Mouse (Mus musculus) CH12.LX (cell line): ENCODE results near the gene Hacl1. TPM values are rescaled to one million over a fixed set of nuclear protein-coding genes. Genes with fewer than 3 reads are reported as not detected.

Source experiments
- DNase-seq: peaks from one replicate; pipeline ENCODE4 v3.0.0-alpha.2; 2013; ENCODE audit errors: extremely low read depth
- H3K27ac ChIP-seq: 2 replicates; pipeline ENCODE4 v1.5.1; 2012; ENCODE audit warnings: low read depth, mild to moderate bottlenecking, control low read depth, moderate library complexity; ENCODE audit not compliant: insufficient read depth
- H3K27me3 ChIP-seq: replicated peaks from 2 replicates; pipeline ENCODE3; 2012; ENCODE audit warnings: inconsistent platforms
- H3K36me3 ChIP-seq, 2 experiments: replicated peaks in 1 of 2; 2 replicates each; pipeline versions ENCODE3 to v1.6.1; 2012; ENCODE audit warnings: inconsistent platforms in 1 of 2, low read length in 1 of 2, mild to moderate bottlenecking in 1 of 2, mixed read lengths in 1 of 2, moderate library complexity in 1 of 2; ENCODE audit not compliant: control insufficient read depth in 1 of 2, insufficient read depth in 1 of 2
- H3K4me1 ChIP-seq, 2 experiments: 2 replicates each; pipeline ENCODE4 v1.6.1; 2012; ENCODE audit warnings: inconsistent platforms in 1 of 2, moderate library complexity in 1 of 2; ENCODE audit not compliant: insufficient read depth in 2 of 2, control insufficient read depth in 1 of 2
- H3K4me2 ChIP-seq: 2 replicates; pipeline ENCODE4 v1.6.1; 2012; ENCODE audit warnings: low read depth, mild to moderate bottlenecking, control low read depth; ENCODE audit not compliant: poor library complexity, insufficient read depth, severe bottlenecking
- H3K4me3 ChIP-seq, 3 experiments: fragments of 150-350 bp in 1 of 3; sonication (generic) in 1 of 3; replicated peaks in 1 of 3; 2 replicates each; pipeline versions ENCODE3 to v1.5.1; 2011 to 2012; ENCODE audit warnings: low read depth in 2 of 3, low read length in 2 of 3, mild to moderate bottlenecking in 2 of 3, moderate library complexity in 2 of 3, control low read depth in 1 of 3, improper control_type of control experiment in 1 of 3, inconsistent platforms in 1 of 3, mixed read lengths in 1 of 3; ENCODE audit not compliant: poor library complexity in 1 of 3
- H3K79me2 ChIP-seq: replicated peaks from 2 replicates; pipeline ENCODE4 v1.6.1; 2012; ENCODE audit warnings: mild to moderate bottlenecking, moderate library complexity; ENCODE audit not compliant: control insufficient read depth, poor library complexity, insufficient read depth, severe bottlenecking; ENCODE audit errors: extremely low read depth
- H3K9ac ChIP-seq: 2 replicates; pipeline ENCODE4 v1.6.1; 2012; ENCODE audit warnings: low read depth, mild to moderate bottlenecking, control low read depth, moderate library complexity; ENCODE audit not compliant: insufficient read depth
- H3K9me3 ChIP-seq: replicated peaks from 2 replicates; pipeline ENCODE3; 2012; ENCODE audit warnings: low read length, inconsistent platforms, mixed read lengths
- CTCF ChIP-seq, 2 experiments: IDR thresholded peaks in 1 of 2; conservative IDR thresholded peaks in 1 of 2; 2 replicates each; pipeline ENCODE4 v1.5.1; 2011 to 2012; ENCODE audit warnings: low read depth in 2 of 2, low read length in 2 of 2, improper control_type of control experiment in 1 of 2, inconsistent platforms in 1 of 2, mild to moderate bottlenecking in 1 of 2, moderate library complexity in 1 of 2
- ETS1 ChIP-seq: conservative IDR thresholded peaks from 2 replicates; pipeline ENCODE4 v1.6.1; 2012; ENCODE audit warnings: low read depth, mild to moderate bottlenecking, inconsistent platforms, low read length, improper control_type of control experiment, moderate library complexity
- IRF4 ChIP-seq: IDR thresholded peaks from 2 replicates; pipeline ENCODE4 v1.6.1; 2014; ENCODE audit warnings: low read depth, mild to moderate bottlenecking, inconsistent platforms, low read length, improper control_type of control experiment
- KAT2A ChIP-seq: IDR thresholded peaks from 2 replicates; pipeline ENCODE4 v1.6.1; 2012; ENCODE audit warnings: low read length, improper control_type of control experiment, inconsistent platforms; ENCODE audit not compliant: insufficient replicate concordance
- MAFK ChIP-seq: IDR thresholded peaks from 2 replicates; pipeline ENCODE4 v1.6.1; 2011; ENCODE audit warnings: low read length, improper control_type of control experiment; ENCODE audit not compliant: insufficient replicate concordance
- NELFE ChIP-seq: IDR thresholded peaks from 2 replicates; pipeline ENCODE4 v1.6.1; 2011; ENCODE audit warnings: low read depth, low read length, improper control_type of control experiment
- NRF1 ChIP-seq: IDR thresholded peaks from 2 replicates; pipeline ENCODE4 v1.6.1; 2014; ENCODE audit warnings: low read depth, mild to moderate bottlenecking, inconsistent platforms, low read length, improper control_type of control experiment, moderate library complexity
- POLR2A ChIP-seq: IDR thresholded peaks from 2 replicates; pipeline ENCODE4 v1.6.1; 2011; ENCODE audit warnings: low read depth, mild to moderate bottlenecking, improper control_type of control experiment, low read length
- RAD21 ChIP-seq: IDR thresholded peaks from 2 replicates; pipeline ENCODE4 v1.6.1; 2011; ENCODE audit warnings: low read depth, mild to moderate bottlenecking, low read length, improper control_type of control experiment, moderate library complexity
- SIN3A ChIP-seq: IDR thresholded peaks from 2 replicates; pipeline ENCODE4 v1.6.1; 2012; ENCODE audit warnings: low read length, improper control_type of control experiment, inconsistent platforms
- UBTF ChIP-seq: IDR thresholded peaks from 2 replicates; pipeline ENCODE4 v1.6.1; 2012; ENCODE audit warnings: low read depth, mild to moderate bottlenecking, inconsistent platforms, low read length, improper control_type of control experiment, moderate library complexity
- USF1 ChIP-seq: IDR thresholded peaks from 2 replicates; pipeline ENCODE4 v1.6.1; 2014; ENCODE audit warnings: low read depth, mild to moderate bottlenecking, inconsistent platforms, low read length, improper control_type of control experiment
- USF2 ChIP-seq: conservative IDR thresholded peaks from 2 replicates; pipeline ENCODE4 v1.6.1; 2011; ENCODE audit warnings: low read depth, low read length, improper control_type of control experiment
- ZKSCAN1 ChIP-seq: IDR thresholded peaks from 2 replicates; pipeline ENCODE4 v1.6.1; 2012; ENCODE audit warnings: low read depth, inconsistent platforms, low read length, improper control_type of control experiment, borderline replicate concordance
- dilution Hi-C: fragments of 300-500 bp; cut with MboI; formaldehyde crosslinking; loops from 2 replicates; pipeline ENCODE4 v1.14.3; 2020; ENCODE audit warnings: low sequenced_read_pairs; ENCODE audit not compliant: extremely low pct_unique_long_range_greater_than_20kb, extremely low pct_ligation_motif_present
- in situ Hi-C: fragments of 300-500 bp; cut with MboI; formaldehyde crosslinking; loops from 3 replicates; pipeline ENCODE4 v1.14.3; 2019; ENCODE audit warnings: low sequenced_read_pairs, low pct_ligation_motif_present, low pct_unique_long_range_greater_than_20kb, mixed read lengths
- polyA plus RNA-seq: library from polyadenylated mRNA; unstranded; fragments of >175 nt; gene quantifications from 2 replicates; pipeline ENCODE4 v1.2.1, GENCODE M21; 2012; ENCODE audit warnings: low read depth; ENCODE audit not compliant: insufficient read length
- total RNA-seq, 2 experiments: library from RNA; depleted of rRNA; stranded (reverse); fragments of 300-350 nt in 1 of 2; fragments of >200 nt in 1 of 2; gene quantifications; 2 replicates each; pipeline ENCODE4 v1.2.3; 2012 to 2014

The Hacl1 gene
- total and polyA plus RNA-seq, 3 experiments: 13.6 to 22.6 (median 20.2) TPM

DNA sequence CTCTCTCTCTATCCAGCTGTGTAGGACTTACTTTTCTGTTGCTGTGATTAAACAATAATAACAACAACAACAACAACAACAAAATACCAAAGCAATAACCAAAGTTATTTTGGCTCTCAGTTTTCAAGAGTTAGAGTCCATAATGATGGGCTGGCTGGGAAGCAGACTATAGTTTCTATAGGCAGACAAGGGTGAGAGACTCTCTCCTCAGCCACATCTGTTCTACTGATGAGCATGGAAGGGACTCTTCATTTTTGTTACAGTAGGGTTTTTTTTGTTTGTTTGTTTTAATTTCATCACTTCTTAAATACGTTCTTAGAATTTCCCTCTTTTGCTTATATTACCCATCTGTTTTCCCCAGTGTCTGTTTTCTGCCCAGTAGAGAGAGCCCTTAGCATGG lies 11.5 kb upstream of the Hacl1 start:
- DNase-seq: no peak
- H3K4me1 ChIP-seq: peaks cover 20 to 53% of the 10 kb centered on the region in 2 experiments
- in situ Hi-C loops (loop anchor here (5.0 to 10.0 kb wide), 3 partner anchors 130 to 432 kb away; partner anchors contain the start of genes Dph3 and Oxnad1), dilution Hi-C loops (no loop called here)
- no peaks in the 10 kb centered on the region for H3K27me3 ChIP-seq
- peaks cover 0 to 2% of the 10 kb centered on the region in 2 experiments for H3K36me3 ChIP-seq
- H3K79me2 ChIP-seq: no peaks in the 10 kb centered on the region; the same call in 1 of the 2 replicates
- H3K9ac ChIP-seq: no peak overlapping the region
- 0 out of 2 replicates have a peak overlapping the region, but pooled peaks have one; percentile 29 for H3K27ac ChIP-seq
- H3K4me2 ChIP-seq: peak overlapping the region; percentile 67; the same call in 1 of the 2 replicates
- TF ChIP-seq USF2 (no peak), RAD21 (peak; percentile 6; the same call in 1 of the 2 replicates), POLR2A (no peak)
- peak overlapping the region in 1 of 3 experiments; percentile 34 for H3K4me3 ChIP-seq
- peaks cover 3% of the 10 kb centered on the region for H3K9me3 ChIP-seq

GRCm38 (mm10) chr14:31652106-31652505 lies 11.0 kb upstream of the Hacl1 start:
- TF ChIP-seq SIN3A: no peak
- no peak for TF ChIP-seq USF1
- TF ChIP-seq ZKSCAN1: no peak
- TF ChIP-seq CTCF (conservative IDR thresholded peaks at IDR 0.05 in 1 of 2, IDR thresholded peaks at IDR 0.05 in 1 of 2; ENCODE audit: low read depth in 2 of 2, low read length in 2 of 2): no peak
- TF ChIP-seq MAFK: no peak
- no peak for TF ChIP-seq NRF1
- TF ChIP-seq IRF4: no peak
- no peak for TF ChIP-seq UBTF
- no peak for TF ChIP-seq KAT2A
- no peak for TF ChIP-seq ETS1
- TF ChIP-seq NELFE: no peak
- H3K4me2 ChIP-seq: no peak overlapping the region
- no peak overlapping the region for H3K9ac ChIP-seq
- no peaks in the 10 kb centered on the region; the same call in 1 of the 2 replicates for H3K79me2 ChIP-seq
- peaks cover 3% of the 10 kb centered on the region for H3K9me3 ChIP-seq
- peaks cover 0 to 2% of the 10 kb centered on the region in 2 experiments for H3K36me3 ChIP-seq
- peaks cover 16 to 48% of the 10 kb centered on the region in 2 experiments for H3K4me1 ChIP-seq
- no peak for DNase-seq
- in situ Hi-C loops (loop anchor here (5.0 to 10.0 kb wide), 3 partner anchors 130 to 433 kb away; partner anchors contain the start of genes Dph3 and Oxnad1), dilution Hi-C loops (no loop called here)
- H3K27me3 ChIP-seq: no peaks in the 10 kb centered on the region
- no peak overlapping the region for H3K27ac ChIP-seq
- no peak overlapping the region for H3K4me3 ChIP-seq
